Mouse (Mus musculus) intestine, embryonic 16.5 days (tissue): Measurements from ENCODE around the gene Gjc2. TPM values are rescaled to one million over a fixed set of nuclear protein-coding genes. Genes with fewer than 3 reads are reported as not detected.

Experiments used
- ATAC-seq: fragments of 200-750 bp; cut with Nextera tagmentation; 2 replicates; pipeline ENCODE4 v1.8.0; 2017; ENCODE audit warnings: moderate TSS enrichment, moderate library complexity
- H3K27ac ChIP-seq: fragments of 300-500 bp; sonication (generic); 2 replicates; pipeline ENCODE4 v1.5.1; 2014; ENCODE audit warnings: mild to moderate bottlenecking, low read length
- H3K27me3 ChIP-seq: fragments of 300-500 bp; sonication (generic); replicated peaks from 2 replicates; pipeline ENCODE4 v1.6.1; 2014; ENCODE audit warnings: low read length, control low read depth, mixed read lengths; ENCODE audit not compliant: control insufficient read depth, insufficient read depth
- H3K36me3 ChIP-seq: fragments of 300-500 bp; sonication (generic); 2 replicates; pipeline ENCODE4 v1.6.1; 2014; ENCODE audit warnings: low read length, control low read depth; ENCODE audit not compliant: control insufficient read depth, insufficient read depth
- H3K4me1 ChIP-seq: fragments of 300-500 bp; sonication (generic); 2 replicates; pipeline ENCODE4 v1.6.1; 2014; ENCODE audit warnings: low read length, control low read depth, mixed read lengths; ENCODE audit not compliant: control insufficient read depth, insufficient read depth
- H3K4me2 ChIP-seq: fragments of 300-500 bp; sonication (generic); 2 replicates; pipeline ENCODE4 v1.6.1; 2014; ENCODE audit warnings: low read depth, low read length, control low read depth
- H3K4me3 ChIP-seq: fragments of 300-500 bp; sonication (generic); 2 replicates; pipeline ENCODE4 v1.5.1; 2014; ENCODE audit warnings: mild to moderate bottlenecking, low read length
- H3K9ac ChIP-seq: fragments of 300-500 bp; sonication (generic); 2 replicates; pipeline ENCODE4 v1.6.1; 2014; ENCODE audit warnings: low read depth, low read length
- H3K9me3 ChIP-seq: fragments of 300-500 bp; sonication (generic); 2 replicates; pipeline ENCODE4 v1.6.1; 2016; ENCODE audit warnings: low read length, control low read depth; ENCODE audit not compliant: control insufficient read depth
- WGBS: fragments of 180-500 bp; shearing (Covaris S2); extraction: QIAGEN DNeasy Blood & Tissue Kit; methylation state at CpG from one replicate; pipeline ENCODE4 v1.1.7; 2014; 5-methylcytosine and 5-hydroxymethylcytosine counted together
- polyA plus RNA-seq: library from polyadenylated mRNA; unstranded; fragments of >200 nt; fragmentation: Nextera tagmentation; extraction: Ambion mirVana; gene quantifications from 2 replicates; pipeline ENCODE4 v1.2.1, GENCODE M21; 2015

Gene Gjc2
- polyA plus RNA-seq, 1 experiment from 2014 or later = 0.81 TPM

GRCm38 (mm10) chr11:59154220-59154619 lies 28.8 kb downstream of the Gjc2 start:
- Histone ChIP-seq H3K27ac (no peak overlapping the region), H3K4me2 (no peak overlapping the region), H3K9me3 (no peaks in the 10 kb centered on the region), H3K36me3 (peaks cover 4% of the 10 kb centered on the region; the same call in 1 of the 2 replicates), H3K9ac (no peak overlapping the region), H3K27me3 (no peaks in the 10 kb centered on the region), H3K4me1 (0 out of 2 replicates have a peak, but pooled peaks cover 3% of the 10 kb centered on the region), H3K4me3 (no peak overlapping the region)
- WGBS = 87% methylated on average over 7 of the region's 7 CpGs
- ATAC-seq = no peak

GRCm38 (mm10) chr11:59151729-59152128 lies 31.3 kb downstream of the Gjc2 start:
- H3K27ac ChIP-seq = no peak overlapping the region
- 35% methylated on average over 3 of the region's 3 CpGs for WGBS

GRCm38 (mm10) chr11:59149302-59149701 lies 33.7 kb downstream of the Gjc2 start:
- H3K36me3 ChIP-seq = no peaks in the 10 kb centered on the region
- H3K4me2 ChIP-seq = no peak overlapping the region
- H3K9ac ChIP-seq = no peak overlapping the region
- H3K9me3 ChIP-seq = no peaks in the 10 kb centered on the region
- H3K4me3 ChIP-seq = no peak overlapping the region
- ATAC-seq = no peak
- WGBS = 48% methylated on average over 3 of the region's 3 CpGs
- H3K27ac ChIP-seq = no peak overlapping the region
- 0 out of 2 replicates have a peak, but pooled peaks cover 3% of the 10 kb centered on the region for H3K4me1 ChIP-seq
- no peaks in the 10 kb centered on the region for H3K27me3 ChIP-seq

More at GRCm38 (mm10) chr11:59151729-59152128, 31.3 kb downstream of the Gjc2 start:
- Histone ChIP-seq H3K9ac (no peak overlapping the region), H3K4me3 (no peak overlapping the region), H3K4me2 (no peak overlapping the region), H3K9me3 (no peaks in the 10 kb centered on the region), H3K27me3 (no peaks in the 10 kb centered on the region), H3K36me3 (0 out of 2 replicates have a peak, but pooled peaks cover 4% of the 10 kb centered on the region), H3K4me1 (0 out of 2 replicates have a peak, but pooled peaks cover 3% of the 10 kb centered on the region)
- no peak for ATAC-seq

GRCm38 (mm10) chr11:59142962-59143361 lies 40.1 kb downstream of the Gjc2 start:
- no peaks in the 10 kb centered on the region for H3K4me1 ChIP-seq
- H3K9ac ChIP-seq = no peak overlapping the region
- H3K4me2 ChIP-seq = no peak overlapping the region
- H3K27ac ChIP-seq = no peak overlapping the region
- H3K4me3 ChIP-seq = no peak overlapping the region
- H3K36me3 ChIP-seq = no peaks in the 10 kb centered on the region
- ATAC-seq = no peak
- no peaks in the 10 kb centered on the region for H3K9me3 ChIP-seq
- WGBS = 81% methylated on average over 5 of the region's 5 CpGs
- no peaks in the 10 kb centered on the region for H3K27me3 ChIP-seq

- WGBS = 5% methylated on average over 14 of the region's 14 CpGs
Measured at GRCm38 (mm10) chr11:59141772-59142370, 41.1 kb downstream of the Gjc2 start.

GRCm38 (mm10) chr11:59138537-59139486 lies 44.2 kb downstream of the Gjc2 start:
- no peak overlapping the region for H3K4me3 ChIP-seq
- ATAC-seq = no peak
- WGBS = 67% methylated on average over 19 of the region's 19 CpGs
- H3K4me1 ChIP-seq = peaks cover 4% of the 10 kb centered on the region; the same call in 1 of the 2 replicates
- peaks cover 37% of the 10 kb centered on the region for H3K27me3 ChIP-seq
- no peaks in the 10 kb centered on the region for H3K9me3 ChIP-seq
- H3K27ac ChIP-seq = no peak overlapping the region
- no peaks in the 10 kb centered on the region for H3K36me3 ChIP-seq
- H3K4me2 ChIP-seq = no peak overlapping the region
- H3K9ac ChIP-seq = no peak overlapping the region

More at GRCm38 (mm10) chr11:59141772-59142370, 41.1 kb downstream of the Gjc2 start:
- Histone ChIP-seq H3K36me3 (no peaks in the 10 kb centered on the region), H3K9me3 (no peaks in the 10 kb centered on the region), H3K4me3 (peak overlapping the region; percentile 14; the same call in 1 of the 2 replicates), H3K27ac (no peak overlapping the region), H3K27me3 (peaks cover 7% of the 10 kb centered on the region), H3K4me2 (peak overlapping the region; percentile 41), H3K9ac (peak overlapping the region; percentile 40), H3K4me1 (no peaks in the 10 kb centered on the region)
- ATAC-seq = peak; percentile 64

- WGBS = 78% methylated on average over 12 of the region's 12 CpGs
- Histone ChIP-seq H3K27ac (no peak overlapping the region), H3K36me3 (no peaks in the 10 kb centered on the region), H3K9ac (no peak overlapping the region), H3K9me3 (no peaks in the 10 kb centered on the region), H3K4me1 (peaks cover 4% of the 10 kb centered on the region; the same call in 1 of the 2 replicates), H3K27me3 (peaks cover 48% of the 10 kb centered on the region), H3K4me2 (no peak overlapping the region), H3K4me3 (no peak overlapping the region)
- no peak for ATAC-seq
Measured at GRCm38 (mm10) chr11:59136994-59137706, 45.9 kb downstream of the Gjc2 start.

- 15% methylated on average over 44 of the region's 44 CpGs for WGBS
- Histone ChIP-seq H3K4me1 (peaks cover 4% of the 10 kb centered on the region; the same call in 1 of the 2 replicates), H3K27me3 (peaks cover 48% of the 10 kb centered on the region), H3K4me2 (peak within 1 kb of the TSS; percentile 43), H3K36me3 (no peaks in the 10 kb centered on the region), H3K9me3 (no peaks in the 10 kb centered on the region), H3K27ac (no peak within 1 kb of the TSS), H3K4me3 (peak within 1 kb of the TSS; percentile 33), H3K9ac (no peak within 1 kb of the TSS)
- ATAC-seq = no peak
Measured at GRCm38 (mm10) chr11:59135904-59136452, 47.0 kb downstream of the Gjc2 start, which contains the start of gene Obscn. Gene Obscn (minus strand): TSS chr11:59136402.
